Mouse (Mus musculus) liver, embryonic 14.5 days (tissue): Measurements from ENCODE around the gene Wbp2. TPM values are rescaled to one million over a fixed set of nuclear protein-coding genes. Genes with fewer than 3 reads are reported as not detected.

ENCODE experiments used
- ATAC-seq: fragments of 200-750 bp; cut with Nextera tagmentation; 2 replicates; pipeline ENCODE4 v1.8.0; 2017; ENCODE audit warnings: moderate number of reproducible peaks, mild to moderate bottlenecking, moderate library complexity; ENCODE audit not compliant: insufficient read depth
- DNase-seq, 3 experiments: peaks; one replicate each; pipeline ENCODE4 v3.0.0-alpha.2; 2012 to 2013; ENCODE audit warnings: low read depth in 3 of 3, low spot score in 3 of 3
- H3K27ac ChIP-seq: fragments of 300-500 bp; sonication (generic); 2 replicates; pipeline ENCODE4 v1.5.1; 2014; ENCODE audit warnings: moderate library complexity, mild to moderate bottlenecking, control low read depth, inconsistent platforms
- H3K27me3 ChIP-seq: fragments of 300-500 bp; sonication (generic); 2 replicates; pipeline ENCODE4 v1.6.1; 2014; ENCODE audit warnings: mild to moderate bottlenecking, low read length, moderate library complexity; ENCODE audit not compliant: control insufficient read depth, insufficient read depth
- H3K36me3 ChIP-seq: fragments of 300-500 bp; sonication (generic); replicated peaks from 2 replicates; pipeline ENCODE4 v1.6.1; 2014; ENCODE audit warnings: low read depth; ENCODE audit not compliant: control insufficient read depth, insufficient read depth
- H3K4me1 ChIP-seq, 2 experiments: fragments of 200-500 bp in 1 of 2; fragments of 300-500 bp in 1 of 2; sonication (generic) in 1 of 2; replicated peaks; 2 replicates each; pipeline ENCODE4 v1.6.1; 2012 to 2014; ENCODE audit warnings: antibody characterized with exemption in 1 of 2, inconsistent platforms in 1 of 2, low read length in 1 of 2; ENCODE audit not compliant: control insufficient read depth in 2 of 2, insufficient read depth in 2 of 2
- H3K4me2 ChIP-seq: fragments of 300-500 bp; sonication (generic); 2 replicates; pipeline ENCODE4 v1.6.1; 2014; ENCODE audit warnings: low read depth, mild to moderate bottlenecking, control low read depth, moderate library complexity
- H3K4me3 ChIP-seq, 2 experiments: fragments of 200-500 bp in 1 of 2; fragments of 300-500 bp in 1 of 2; sonication (generic) in 1 of 2; 2 replicates each; pipeline ENCODE4 v1.5.1; 2012 to 2014; ENCODE audit warnings: low read depth in 2 of 2, low read length in 2 of 2, mild to moderate bottlenecking in 2 of 2, control low read depth in 1 of 2, inconsistent platforms in 1 of 2, moderate library complexity in 1 of 2; ENCODE audit not compliant: insufficient read depth in 1 of 2
- H3K9ac ChIP-seq: fragments of 300-500 bp; sonication (generic); replicated peaks from 2 replicates; pipeline ENCODE4 v1.6.1; 2014; ENCODE audit warnings: mild to moderate bottlenecking, control low read depth, moderate library complexity
- H3K9me3 ChIP-seq: fragments of 300-500 bp; sonication (generic); 2 replicates; pipeline ENCODE4 v1.6.1; 2016; ENCODE audit warnings: low read length, mixed read lengths; ENCODE audit not compliant: control insufficient read depth
- CTCF ChIP-seq: IDR thresholded peaks from 2 replicates; pipeline ENCODE4 v1.5.1; 2016; ENCODE audit warnings: antibody characterized with exemption, low read depth, control low read depth
- EP300 ChIP-seq: IDR thresholded peaks from 2 replicates; pipeline ENCODE4 v1.6.1; 2016; ENCODE audit warnings: antibody characterized with exemption, low read depth
- WGBS: fragments of 180-500 bp; shearing (Covaris S2); extraction: QIAGEN DNeasy Blood & Tissue Kit; methylation state at CpG from one replicate; pipeline ENCODE4 v1.1.7; 2014; ENCODE audit not compliant: insufficient replicate concordance; 5-methylcytosine and 5-hydroxymethylcytosine counted together
- polyA plus RNA-seq, 2 experiments: library from polyadenylated mRNA; depleted of rRNA in 1 of 2; stranded (reverse) in 1 of 2; unstranded in 1 of 2; fragments of >200 nt; fragmentation: Nextera tagmentation in 1 of 2; extraction: Ambion mirVana in 1 of 2; gene quantifications; 2 replicates each; pipeline versions ENCODE4 v1.2.1 to v1.2.3; 2012 to 2014

Wbp2 gene
- polyA plus RNA-seq, 2 experiments: 46.2 to 74.5 TPM

- Histone ChIP-seq H3K27me3 (no peaks in the 10 kb centered on the region), H3K4me1 (peaks cover 32 to 42% of the 10 kb centered on the region in 2 experiments), H3K9ac (no peak overlapping the region), H3K4me3 (no peak overlapping the region), H3K9me3 (no peaks in the 10 kb centered on the region), H3K36me3 (peaks cover 4% of the 10 kb centered on the region; the same call in 1 of the 2 replicates), H3K4me2 (no peak overlapping the region), H3K27ac (no peak overlapping the region)
- no peak for DNase-seq
- ATAC-seq: no peak
- WGBS: 78% methylated on average over 6 of the region's 6 CpGs
- TF ChIP-seq EP300: no peak
- TF ChIP-seq CTCF: no peak
Measured at GRCm38 (mm10) chr11:116089545-116089944, 2.8 kb upstream of the Wbp2 start.

GRCm38 (mm10) chr11:116088741-116089394, 2.1 kb upstream of the Wbp2 start:
- Histone ChIP-seq H3K4me1 (peaks cover 39 to 45% of the 10 kb centered on the region in 2 experiments), H3K27ac (peak overlapping the region; percentile 14; the same call in 1 of the 2 replicates), H3K4me2 (peak overlapping the region; percentile 29; the same call in 1 of the 2 replicates), H3K4me3 (no peak overlapping the region), H3K27me3 (no peaks in the 10 kb centered on the region), H3K9ac (no peak overlapping the region; the same call in 1 of the 2 replicates), H3K36me3 (peaks cover 5% of the 10 kb centered on the region), H3K9me3 (no peaks in the 10 kb centered on the region)
- DNase-seq: no peak
- ATAC-seq: no peak
- 22% methylated on average over 11 of the region's 11 CpGs for WGBS
- TF ChIP-seq CTCF (no peak), EP300 (no peak)

- Histone ChIP-seq H3K27ac (no peak overlapping the region; the same call in 1 of the 2 replicates), H3K4me1 (peaks cover 36 to 42% of the 10 kb centered on the region in 2 experiments)
Measured at GRCm38 (mm10) chr11:116088188-116088587, 1.4 kb upstream of the Wbp2 start.

GRCm38 (mm10) chr11:116087194-116088130, 667 bp upstream of the Wbp2 start:
- ATAC-seq (peak; percentile 78), DNase-seq (peak; percentile 72 to 82 (median 73))
- no peaks in the 10 kb centered on the region for H3K27me3 ChIP-seq
- H3K36me3 ChIP-seq: peaks cover 17% of the 10 kb centered on the region
- H3K4me1 ChIP-seq: peaks cover 36 to 42% of the 10 kb centered on the region in 2 experiments
- peak overlapping the region; percentile 64 to 79 for H3K4me3 ChIP-seq
- H3K9me3 ChIP-seq: no peaks in the 10 kb centered on the region
- peak overlapping the region; percentile 75 for H3K27ac ChIP-seq
- H3K9ac ChIP-seq: peak overlapping the region; percentile 77
- WGBS: 2% methylated on average over 31 of the region's 31 CpGs
- peak overlapping the region; percentile 83 for H3K4me2 ChIP-seq
- TF ChIP-seq CTCF (peak; percentile 98), EP300 (no peak)

More at GRCm38 (mm10) chr11:116088188-116088587, 1.4 kb upstream of the Wbp2 start:
- no peak overlapping the region; a peak in 1 of 4 replicates for H3K4me3 ChIP-seq
- H3K36me3 ChIP-seq: peaks cover 12% of the 10 kb centered on the region
- TF ChIP-seq EP300: no peak
- TF ChIP-seq CTCF: no peak
- no peaks in the 10 kb centered on the region for H3K27me3 ChIP-seq
- H3K9ac ChIP-seq: peak overlapping the region; percentile 77
- H3K4me2 ChIP-seq: peak overlapping the region; percentile 83
- no peaks in the 10 kb centered on the region for H3K9me3 ChIP-seq
- no peak for DNase-seq
- ATAC-seq: no peak
- WGBS: 48% methylated on average over 8 of the region's 8 CpGs

- peak overlapping the region; percentile 83 for H3K4me2 ChIP-seq
- 31% methylated on average over 6 of the region's 6 CpGs for WGBS
- peak; percentile 55 to 72 (median 58) for DNase-seq
- no peaks in the 10 kb centered on the region for H3K27me3 ChIP-seq
- TF ChIP-seq EP300 (no peak), CTCF (no peak)
- peak overlapping the region; percentile 31; the same call in 1 of the 2 replicates for H3K9ac ChIP-seq
- H3K9me3 ChIP-seq: no peaks in the 10 kb centered on the region
- H3K4me3 ChIP-seq: no peak overlapping the region; a peak in 1 of 4 replicates
- peak overlapping the region; percentile 87 for H3K27ac ChIP-seq
- no peak for ATAC-seq
- H3K4me1 ChIP-seq: peaks cover 41 to 50% of the 10 kb centered on the region in 2 experiments
- H3K36me3 ChIP-seq: peaks cover 47% of the 10 kb centered on the region
Measured at GRCm38 (mm10) chr11:116084166-116084565, 2.6 kb downstream of the Wbp2 start.
